In genomic region chrX:99023951-99024350, GRCm38 (mm10) we compare ENCODE assay signal across 17 mouse cellular contexts.
"Had no signal": no experiment of that assay in that cellular context is flagged by ENCODE, and none has a peak within 500 bp of the region (broad histone marks: within the 10 kb centered on the region; RNA-seq: fewer than 3 reads in every experiment).

No protein-coding gene starts in this region.

- DNase-seq: liver, embryonic 13.5 days; liver, postnatal 0 days; lung, adult 2 months; lung, postnatal 14 days; lung, postnatal 36 days; right cerebral cortex, postnatal 25 days; right cerebral cortex, postnatal 4 days; spleen, adult 18-20 months; thymus, adult 18-20 months; thymus, postnatal 14 days; thymus, postnatal 36 days had no signal

- H3K27ac ChIP-seq: liver, embryonic 13.5 days; liver, embryonic 15.5 days; lung, embryonic 15.5 days; midbrain, embryonic 13.5 days; midbrain, embryonic 15.5 days; neural tube, embryonic 12.5 days had no signal

- H3K4me3 ChIP-seq: liver, embryonic 13.5 days; liver, embryonic 15.5 days; lung, embryonic 15.5 days; megakaryocyte, embryonic 14.5 days; midbrain, embryonic 13.5 days; midbrain, embryonic 15.5 days; neural tube, embryonic 12.5 days had no signal

- H3K36me3 ChIP-seq: liver, embryonic 13.5 days; liver, embryonic 15.5 days; lung, embryonic 15.5 days; midbrain, embryonic 13.5 days; midbrain, embryonic 15.5 days; neural tube, embryonic 12.5 days had no signal
